Mouse (Mus musculus): ENCODE data around the gene Mrps23.

GRCm38 (mm10) chr11:88187417-88188133 is 16.6 kb upstream of the Mrps23 start:
- TF ChIP-seq EP300 (IDR thresholded peaks at IDR 0.05; ENCODE audit: insufficient read depth, low read depth, low read length) (peak; percentile 93), POLR2A (IDR thresholded peaks at IDR 0.05; ENCODE audit: insufficient read depth, low read depth, low read length) (peak; percentile 22; the same call in 1 of the 2 replicates), CTCF (IDR thresholded peaks at IDR 0.05) (peak; percentile 97)
